Mouse (Mus musculus): ENCODE results near the gene Th. TPM values are rescaled to one million over a fixed set of nuclear protein-coding genes. Genes with fewer than 3 reads are reported as not detected.
A peak's percentile ranks its signal among the peaks of the same experiment; 100 is the strongest.

Th gene
- polyA plus RNA-seq, 1 experiment from 2014 or later: 7.9 TPM

GRCm38 (mm10) chr7:142895901-142896665 is 34.8 kb downstream of the Th start:
- H3K27ac ChIP-seq (replicated peaks): no peak overlapping the region
- DNase-seq (ENCODE audit: low spot score): no peak
- no peak overlapping the region for H3K4me3 ChIP-seq
- H3K36me3 ChIP-seq: no peaks in the 10 kb centered on the region
- peaks cover 47% of the 10 kb centered on the region for H3K4me1 ChIP-seq
- H3K9me3 ChIP-seq (replicated peaks): no peaks in the 10 kb centered on the region
- 77% methylated on average over 10 of the region's 10 CpGs for WGBS
- peaks cover 46% of the 10 kb centered on the region for H3K27me3 ChIP-seq (ENCODE audit: low read depth, poor library complexity, severe bottlenecking)

DNA sequence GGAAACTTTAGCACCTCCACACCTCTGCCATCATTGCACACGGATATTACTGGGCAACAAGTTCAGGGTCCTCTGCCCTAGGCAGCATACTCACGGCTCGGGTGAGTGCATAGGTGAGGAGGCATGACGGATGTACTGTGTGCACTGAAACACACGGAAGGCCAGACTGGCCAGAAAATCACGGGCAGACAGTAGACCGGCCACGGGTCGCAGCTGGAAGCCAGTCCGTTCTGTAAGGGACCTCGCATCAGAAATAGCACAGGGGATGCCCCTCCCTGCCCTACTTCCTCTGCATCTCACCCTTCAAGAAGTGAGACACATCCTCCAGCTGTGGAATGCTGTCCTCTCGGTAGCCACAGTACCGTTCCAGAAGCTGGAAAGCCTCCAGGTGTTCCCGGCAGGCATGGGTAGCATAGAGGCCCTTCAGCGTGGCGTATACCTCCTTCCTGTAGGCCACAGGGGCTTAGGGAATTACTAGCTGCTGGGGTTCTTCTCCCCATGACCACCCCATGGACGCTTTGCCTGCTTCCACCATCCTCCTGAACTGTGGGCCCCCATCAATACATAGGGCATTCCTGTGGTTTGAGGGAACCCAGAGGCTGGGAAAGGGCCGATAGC is 35.6 kb downstream of the Th start:
- H3K4me1 ChIP-seq: peaks cover 42% of the 10 kb centered on the region
- H3K27me3 ChIP-seq (ENCODE audit: low read depth, poor library complexity, severe bottlenecking): peaks cover 38% of the 10 kb centered on the region
- H3K9me3 ChIP-seq (replicated peaks): no peaks in the 10 kb centered on the region
- H3K4me3 ChIP-seq: no peak overlapping the region
- WGBS: 86% methylated on average over 18 of the region's 18 CpGs
- DNase-seq (ENCODE audit: low spot score): no peak
- H3K36me3 ChIP-seq: no peaks in the 10 kb centered on the region
- H3K27ac ChIP-seq (replicated peaks): no peak overlapping the region

DNA sequence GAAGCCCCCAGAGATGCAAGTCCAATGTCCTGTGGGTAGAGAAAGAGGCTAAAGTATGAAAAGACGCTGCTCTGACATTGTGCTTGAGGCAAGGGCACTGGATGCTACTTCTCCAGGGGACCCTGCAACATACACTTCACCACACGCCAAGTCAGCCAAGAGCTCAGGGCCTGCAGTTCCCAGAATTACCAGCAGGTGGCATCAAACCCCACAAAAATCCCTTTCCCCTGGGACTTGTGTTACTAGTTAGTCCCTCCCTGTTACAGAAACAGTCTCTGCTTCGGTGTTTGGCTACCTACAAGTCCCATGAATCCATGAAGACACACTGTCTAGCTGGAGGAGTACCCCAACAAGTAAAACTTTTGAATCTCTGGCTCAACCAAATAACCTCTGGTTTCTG is 36.3 kb downstream of the Th start:
- WGBS: 22% methylated on average over 3 of the region's 3 CpGs
- H3K36me3 ChIP-seq: no peaks in the 10 kb centered on the region
- peaks cover 38% of the 10 kb centered on the region for H3K4me1 ChIP-seq
- H3K27ac ChIP-seq (replicated peaks): no peak overlapping the region
- peak; percentile 87 for DNase-seq (ENCODE audit: low spot score)
- no peaks in the 10 kb centered on the region for H3K9me3 ChIP-seq (replicated peaks)
- peaks cover 32% of the 10 kb centered on the region for H3K27me3 ChIP-seq (ENCODE audit: low read depth, poor library complexity, severe bottlenecking)
- no peak overlapping the region for H3K4me3 ChIP-seq

DNA sequence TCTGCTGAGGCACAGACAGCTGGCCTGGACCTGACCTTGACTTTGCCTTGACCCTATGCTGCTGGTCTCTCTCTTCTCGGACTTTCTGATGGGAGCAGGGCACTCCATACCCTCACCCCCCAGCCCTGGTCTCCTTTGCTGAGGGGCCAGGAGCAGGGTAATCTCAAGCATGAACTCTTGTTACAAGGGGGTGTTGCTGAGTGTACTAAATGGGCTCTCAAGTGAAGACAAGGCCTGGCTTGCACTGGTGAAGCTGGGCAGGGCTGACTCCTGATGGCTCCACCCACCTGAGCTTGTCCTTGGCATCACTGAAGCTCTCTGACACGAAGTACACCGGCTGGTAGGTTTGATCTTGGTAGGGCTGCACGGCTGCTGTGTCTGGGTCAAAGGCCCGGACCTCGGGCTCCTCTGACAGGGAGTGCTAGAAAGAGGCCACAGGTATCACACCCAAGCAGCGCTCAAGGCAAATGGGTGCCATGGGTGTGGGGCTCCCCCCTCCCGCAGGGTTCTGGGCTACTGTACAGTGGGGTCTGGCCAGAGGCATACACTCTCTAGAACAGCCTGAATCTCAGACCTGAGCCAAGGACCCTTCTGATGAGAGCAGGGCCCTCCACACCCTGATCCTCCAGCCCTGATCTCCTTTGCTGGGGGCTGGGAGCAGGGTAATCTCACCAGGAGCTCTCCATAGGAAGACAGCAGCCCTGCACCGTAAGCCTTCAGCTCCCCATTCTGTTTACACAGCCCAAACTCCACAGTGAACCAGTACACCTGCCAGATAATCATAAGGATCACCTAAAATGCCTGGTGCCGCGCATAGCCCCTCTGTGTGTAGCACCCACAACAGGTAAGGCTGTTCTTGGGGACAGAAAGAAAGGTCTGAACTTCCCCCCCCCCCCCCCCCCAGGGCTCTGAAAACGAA is 36.9 kb downstream of the Th start:
- H3K4me1 ChIP-seq: peaks cover 31% of the 10 kb centered on the region
- no peaks in the 10 kb centered on the region for H3K36me3 ChIP-seq
- WGBS: 69% methylated on average over 12 of the region's 12 CpGs
- DNase-seq (ENCODE audit: low spot score): no peak
- H3K27ac ChIP-seq (replicated peaks): no peak overlapping the region
- no peaks in the 10 kb centered on the region for H3K9me3 ChIP-seq (replicated peaks)
- no peak overlapping the region for H3K4me3 ChIP-seq
- H3K27me3 ChIP-seq (ENCODE audit: low read depth, poor library complexity, severe bottlenecking): peaks cover 25% of the 10 kb centered on the region

DNA sequence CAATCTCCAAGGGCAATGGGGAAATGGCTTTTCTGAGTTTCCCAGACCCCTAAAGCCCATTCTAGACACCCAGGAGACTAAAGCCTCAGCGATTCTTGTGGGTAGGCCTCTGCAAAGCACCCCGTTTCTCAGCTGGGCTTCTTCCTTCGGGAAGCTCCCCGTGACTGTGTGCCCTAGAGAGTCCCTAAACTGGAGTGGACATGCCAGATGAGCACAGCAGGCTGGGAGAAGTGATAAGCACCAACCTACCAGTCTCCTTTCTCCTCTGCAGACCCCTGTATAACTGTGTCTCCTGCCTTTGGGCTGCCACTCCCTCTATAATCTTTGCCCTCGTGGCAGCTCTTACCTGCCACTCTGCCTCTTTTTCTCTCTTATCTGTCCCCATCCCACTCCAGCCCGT is 37.6 kb downstream of the Th start:
- no peak overlapping the region for H3K4me3 ChIP-seq
- peaks cover 19% of the 10 kb centered on the region; the same call in 1 of the 2 replicates for H3K27me3 ChIP-seq (ENCODE audit: low read depth, poor library complexity, severe bottlenecking)
- no peaks in the 10 kb centered on the region for H3K9me3 ChIP-seq (replicated peaks)
- DNase-seq (ENCODE audit: low spot score): no peak
- H3K4me1 ChIP-seq: peaks cover 24% of the 10 kb centered on the region
- H3K27ac ChIP-seq (replicated peaks): no peak overlapping the region
- WGBS: 77% methylated on average over 6 of the region's 6 CpGs
- H3K36me3 ChIP-seq: no peaks in the 10 kb centered on the region

GRCm38 (mm10) chr7:142869419-142870163 is 61.3 kb downstream of the Th start:
- peaks cover 8% of the 10 kb centered on the region for H3K4me1 ChIP-seq
- DNase-seq (ENCODE audit: low spot score): peak; percentile 13
- H3K36me3 ChIP-seq: no peaks in the 10 kb centered on the region
- 7% methylated on average over 4 of the region's 4 CpGs for WGBS
- no peaks in the 10 kb centered on the region for H3K27me3 ChIP-seq (ENCODE audit: low read depth, poor library complexity, severe bottlenecking)
- H3K9me3 ChIP-seq (replicated peaks): no peaks in the 10 kb centered on the region
- H3K4me3 ChIP-seq: no peak overlapping the region
- peak overlapping the region; percentile 57 for H3K27ac ChIP-seq (replicated peaks)

DNA sequence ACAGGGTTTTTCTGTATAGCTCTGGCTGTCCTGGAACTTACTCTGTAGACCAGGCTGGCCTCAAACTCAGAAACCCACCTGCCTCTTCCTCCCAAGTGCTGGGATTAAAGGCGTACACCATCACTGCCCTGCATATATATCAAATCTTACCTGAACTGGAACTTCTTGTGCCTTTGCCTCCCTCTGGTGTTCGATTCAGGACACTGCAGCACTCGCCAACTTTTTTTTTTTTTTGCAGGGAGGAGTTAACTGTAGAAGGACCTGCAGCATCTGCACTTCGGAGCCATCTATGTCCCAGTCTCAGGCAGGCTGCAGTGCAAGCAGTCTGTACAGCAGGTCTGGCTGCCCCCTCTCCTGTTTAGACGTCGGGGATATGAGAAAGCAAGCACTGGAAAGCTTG is 80.2 kb downstream of the Th start:
- no peaks in the 10 kb centered on the region for H3K4me1 ChIP-seq
- WGBS: 20% methylated on average over 6 of the region's 6 CpGs
- H3K27ac ChIP-seq (replicated peaks): no peak overlapping the region
- no peak overlapping the region for H3K4me3 ChIP-seq
- no peaks in the 10 kb centered on the region for H3K36me3 ChIP-seq
- H3K9me3 ChIP-seq (replicated peaks): no peaks in the 10 kb centered on the region
- no peaks in the 10 kb centered on the region for H3K27me3 ChIP-seq (ENCODE audit: low read depth, poor library complexity, severe bottlenecking)
- DNase-seq (ENCODE audit: low spot score): peak; percentile 50

Other genes with a start within 250 kb of the Th start
- not detected in 2 replicates for gene Ins2, start 187.7 kb downstream of the Th start, polyA plus RNA-seq (2016; fragmentation: Nextera tagmentation; extraction: Ambion mirVana)
- gene Ascl2, start 38.1 kb upstream of the Th start, polyA plus RNA-seq (2016; fragmentation: Nextera tagmentation; extraction: Ambion mirVana): 0.70 and 1.3 TPM in 2 replicates
- gene Tspan32, start 73.9 kb upstream of the Th start, polyA plus RNA-seq (2016; fragmentation: Nextera tagmentation; extraction: Ambion mirVana): 4.7 and 6.0 TPM in 2 replicates
- gene Cd81, start 121.6 kb upstream of the Th start, polyA plus RNA-seq (2016; fragmentation: Nextera tagmentation; extraction: Ambion mirVana): 267 and 279 TPM in 2 replicates
- 136 and 142 TPM in 2 replicates for gene Tssc4, start 138.1 kb upstream of the Th start, polyA plus RNA-seq (2016; fragmentation: Nextera tagmentation; extraction: Ambion mirVana)
- gene Trpm5, start 163.5 kb upstream of the Th start, polyA plus RNA-seq (2016; fragmentation: Nextera tagmentation; extraction: Ambion mirVana): 0.62 and 0.93 TPM in 2 replicates
- 0.69 and 1.1 TPM in 2 replicates for gene Kcnq1, start 175.2 kb upstream of the Th start, polyA plus RNA-seq (2016; fragmentation: Nextera tagmentation; extraction: Ambion mirVana)

Data from midbrain, embryonic 10.5 days (tissue).